Mouse (Mus musculus) spleen, postnatal 10 days (tissue): ENCODE results near the gene Palm3.

Experiments used
- DNase-seq, 2 experiments: peaks; one replicate each; pipeline ENCODE4 v3.0.0; 2021 to 2022; ENCODE audit warnings: low spot score in 2 of 2

Palm3 gene

GRCm38 (mm10) chr8:84065457-84066072, 44.3 kb downstream of the Palm3 start:
- no peak for DNase-seq

DNA sequence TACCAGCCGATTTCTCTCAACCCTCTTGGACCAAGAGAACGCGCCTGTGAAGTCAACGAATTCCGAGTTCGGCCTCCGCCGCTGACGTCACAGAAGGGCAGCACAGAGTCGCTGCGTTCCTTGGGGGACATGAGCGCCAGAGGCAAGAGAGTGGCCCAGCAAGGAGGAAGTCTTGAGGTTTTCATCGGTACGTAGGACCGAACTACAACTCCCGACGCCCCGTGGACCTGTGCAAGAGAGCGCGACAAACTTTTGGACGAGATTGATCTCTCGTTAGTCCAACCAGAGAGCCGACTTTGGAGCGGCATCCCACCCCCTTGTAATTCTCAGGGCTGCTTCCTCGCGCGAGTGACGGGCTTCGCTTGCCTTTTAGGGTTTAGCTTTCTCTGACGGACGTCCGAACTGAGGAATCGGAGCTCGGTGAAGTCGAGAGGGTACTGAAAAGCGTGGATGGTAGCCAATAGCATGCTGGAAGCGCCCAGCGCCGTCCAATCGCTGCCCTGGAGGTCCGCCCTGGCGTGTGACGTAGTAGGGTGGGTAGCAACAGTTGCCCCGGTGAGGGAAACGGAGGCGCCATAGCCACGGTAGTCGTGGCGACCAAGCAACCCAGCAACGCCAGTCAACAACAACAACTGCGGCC, 45.1 kb downstream of the Palm3 start, which contains the start of gene Rfx1:
Rfx1 (plus strand) TSS at position 544 of the 640 bp plus-strand sequence.
- peak; percentile 95 to 98 for DNase-seq

GRCm38 (mm10) chr8:84067047-84067573, 45.8 kb downstream of the Palm3 start:
- peak; percentile 98 to 99 for DNase-seq

DNA sequence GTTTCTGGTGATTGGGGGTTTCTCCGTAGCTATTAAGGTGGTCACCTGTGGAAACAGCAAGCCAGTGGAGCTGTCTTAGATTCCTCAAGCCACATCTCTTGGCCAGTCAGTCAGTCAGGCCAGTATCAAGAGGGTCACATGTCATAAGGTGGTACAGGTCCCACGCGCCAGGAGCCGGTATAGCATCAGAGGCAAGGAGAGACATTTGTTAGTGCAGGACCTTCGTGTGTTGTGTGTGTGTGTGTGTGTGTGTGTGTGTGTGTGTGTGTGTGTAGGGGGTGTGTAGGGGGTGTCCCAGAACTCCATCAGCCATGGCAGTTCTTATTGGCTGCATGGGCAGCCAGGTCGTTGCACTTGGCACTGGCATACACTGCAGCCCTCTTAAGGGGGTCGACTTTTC, 46.6 kb downstream of the Palm3 start:
- no peak for DNase-seq

DNA sequence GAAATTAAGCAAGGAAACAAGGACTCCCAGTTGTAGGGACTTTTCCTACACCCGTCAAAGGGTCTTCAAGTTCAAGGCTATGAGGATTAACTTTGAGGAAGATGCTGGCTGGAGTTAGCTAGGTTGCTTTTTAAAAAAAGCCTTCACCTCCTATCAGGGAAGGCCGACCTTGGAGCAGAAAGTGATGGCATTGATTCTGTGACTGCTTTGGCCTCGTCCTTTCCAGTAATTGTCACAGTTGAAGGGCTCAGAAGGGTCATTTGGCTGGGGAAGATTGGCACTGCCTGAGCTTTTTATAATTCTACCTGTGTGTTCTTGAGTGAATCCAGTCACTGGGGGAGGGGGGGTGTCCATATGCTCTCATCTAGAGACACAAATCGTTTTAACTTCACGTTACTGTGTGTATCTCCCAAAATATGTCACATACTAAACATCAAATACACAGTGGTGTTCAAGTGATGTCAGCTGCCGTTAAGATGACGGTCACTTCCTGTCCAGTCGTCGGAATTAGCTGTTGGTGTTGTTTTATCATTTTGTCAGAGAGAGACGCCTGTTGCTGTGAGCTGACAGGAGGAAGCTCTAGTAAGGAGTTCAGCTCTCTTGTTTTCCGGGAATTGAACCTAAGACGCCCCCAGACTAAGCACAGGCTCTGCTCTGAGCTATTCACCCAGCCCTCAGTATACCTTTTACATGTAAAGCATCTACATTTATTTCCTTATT, 47.2 kb downstream of the Palm3 start:
- DNase-seq: no peak

DNA sequence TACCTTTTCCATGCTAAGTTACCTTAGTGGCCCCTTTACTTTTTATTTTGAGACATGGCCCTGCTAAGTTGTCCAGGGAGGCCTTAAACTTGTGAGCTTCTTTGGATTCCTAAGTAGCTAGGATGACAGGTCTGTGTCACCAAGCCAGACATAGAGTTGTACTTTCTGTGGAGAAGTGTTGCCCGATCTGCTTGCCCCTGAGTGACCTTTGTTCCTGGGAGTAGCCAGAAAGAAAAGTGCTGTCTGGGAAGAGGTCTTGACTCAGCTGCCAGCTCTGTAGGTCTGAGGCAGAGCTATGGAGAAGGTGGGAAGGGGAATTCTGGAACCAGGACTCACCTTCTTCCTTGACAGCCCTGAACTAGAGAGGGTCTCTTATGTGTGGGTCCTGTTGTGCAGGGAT, 47.9 kb downstream of the Palm3 start:
- DNase-seq: no peak

DNA sequence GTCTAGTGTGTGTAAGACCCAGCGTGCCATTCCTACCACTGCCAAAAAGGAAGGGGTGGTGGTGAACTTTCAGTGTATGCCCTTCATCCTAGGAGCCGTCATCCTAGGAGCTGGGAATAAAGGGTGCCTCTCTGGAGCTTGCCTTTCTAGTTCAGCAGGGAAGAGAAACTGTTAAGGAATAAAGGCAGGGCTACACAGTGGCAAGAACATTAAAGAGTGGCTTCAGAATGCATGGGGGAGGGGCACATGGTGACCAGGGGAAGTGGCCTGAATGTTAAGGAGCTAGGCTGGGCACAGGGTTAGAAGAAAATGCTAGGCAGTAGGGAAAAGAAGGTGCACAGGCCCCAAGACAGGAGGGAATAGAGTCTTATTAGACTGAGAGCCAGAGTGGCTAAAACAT, 48.5 kb downstream of the Palm3 start:
- no peak for DNase-seq

DNA sequence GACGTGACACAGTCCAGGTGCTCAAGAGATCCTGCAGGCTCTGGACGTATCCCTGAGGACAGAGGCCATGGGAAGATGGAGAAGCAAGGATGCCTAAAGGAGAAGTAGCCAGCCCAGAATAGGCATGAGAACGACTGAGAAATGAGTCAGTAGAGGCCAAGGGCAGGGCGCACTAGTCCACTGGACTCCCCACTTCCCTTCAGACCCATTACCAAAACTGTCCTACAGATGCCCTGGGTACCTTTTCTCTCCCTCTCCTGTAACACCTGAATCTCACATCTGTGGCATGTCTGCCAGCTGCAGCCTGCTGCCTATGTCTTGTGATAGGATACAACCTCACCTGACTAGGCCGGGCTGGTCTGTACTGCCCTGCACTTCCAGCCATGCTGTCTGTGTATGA, 49.0 kb downstream of the Palm3 start:
- no peak for DNase-seq

GRCm38 (mm10) chr8:84070667-84071066, 49.4 kb downstream of the Palm3 start:
- DNase-seq: no peak

DNA sequence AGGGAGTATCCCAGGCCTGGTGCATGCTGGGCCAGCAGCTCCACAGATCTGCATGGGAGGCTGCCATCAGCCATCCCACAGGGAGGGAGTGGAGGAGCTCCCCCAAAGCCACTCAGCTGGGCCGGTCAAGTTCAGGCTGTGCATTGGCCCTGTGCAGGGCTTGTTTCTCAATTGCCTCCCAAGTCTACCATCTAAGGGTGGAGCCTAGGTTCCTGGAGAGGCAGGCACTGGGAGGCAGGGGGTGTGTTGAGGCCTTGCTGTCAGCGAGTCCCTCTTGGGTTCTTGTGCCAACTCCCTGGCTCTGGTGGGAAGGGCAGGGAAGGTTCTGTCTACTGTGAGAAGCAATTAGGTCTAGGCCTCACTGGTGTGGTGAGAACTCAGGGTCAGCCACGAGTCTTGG, 50.6 kb downstream of the Palm3 start:
- no peak for DNase-seq

- no peak for DNase-seq
These were observed 51.0 kb downstream of the Palm3 start for GRCm38 (mm10) chr8:84072321-84072720.

GRCm38 (mm10) chr8:84073230-84073976, 52.1 kb downstream of the Palm3 start:
- no peak for DNase-seq

GRCm38 (mm10) chr8:84076412-84076811, 55.1 kb downstream of the Palm3 start:
- DNase-seq: no peak

- DNase-seq: no peak
These were observed 55.6 kb downstream of the Palm3 start for GRCm38 (mm10) chr8:84076849-84077248.

DNA sequence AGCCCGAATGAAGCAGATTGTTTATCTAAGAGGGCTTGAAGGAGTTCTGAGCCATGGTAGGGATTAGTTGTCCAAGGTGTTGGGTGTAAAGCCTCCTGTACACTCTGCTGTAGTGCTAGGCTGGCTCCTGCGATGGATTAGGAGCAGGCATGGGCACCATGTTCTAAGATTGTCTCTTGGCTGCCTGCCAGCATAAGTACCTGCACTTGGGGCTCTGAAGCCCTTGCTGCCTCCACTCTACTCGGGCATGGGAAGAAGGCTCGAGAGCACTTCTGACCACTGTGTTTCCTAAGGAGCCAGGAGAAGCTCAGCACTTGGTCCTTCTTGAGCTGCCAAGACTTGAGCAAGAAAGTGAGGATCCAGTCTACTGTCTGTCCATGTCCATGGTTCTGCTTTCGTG, 57.9 kb downstream of the Palm3 start:
- DNase-seq: no peak
